Mouse (Mus musculus): ENCODE results near the gene Ufd1. TPM values are rescaled to one million over a fixed set of nuclear protein-coding genes. Genes with fewer than 3 reads are reported as not detected.
"Not testable (repeated sequence)": the region's sequence is repeated elsewhere in the genome, so short reads cannot be mapped to it uniquely, and the experiment has no call there.

Gene Ufd1
- polyA plus RNA-seq, 1 experiment from 2014 or later: 114 TPM

- not testable (repeated sequence) for ATAC-seq (ENCODE audit: low FRiP score); H3K27ac ChIP-seq (replicated peaks); H3K4me2 ChIP-seq; H3K9ac ChIP-seq (replicated peaks); H3K27me3 ChIP-seq (replicated peaks); H3K4me1 ChIP-seq; H3K4me3 ChIP-seq (replicated peaks); H3K9me3 ChIP-seq (replicated peaks)
- peaks cover 41% of the 10 kb centered on the region for H3K36me3 ChIP-seq
- WGBS: 100% methylated on average over 1 of the region's 1 CpGs
These were observed 58.9 kb downstream of the Ufd1 start for GRCm38 (mm10) chr16:18870495-18870894.

GRCm38 (mm10) chr16:18876091-18876441, 64.5 kb downstream of the Ufd1 start:
- no peaks in the 10 kb centered on the region for H3K9me3 ChIP-seq (replicated peaks)
- WGBS: 1% methylated on average over 17 of the region's 17 CpGs
- H3K36me3 ChIP-seq: peaks cover 37% of the 10 kb centered on the region

GRCm38 (mm10) chr16:18876442-18877308, 65.1 kb downstream of the Ufd1 start, which contains the start of the genes Mrpl40 and Hira:
TSS of gene Mrpl40 (minus strand) at chr16:18876862.
TSS of gene Hira (plus strand) at chr16:18877037.
- peak within 1 kb of the TSS; percentile 80 for H3K4me2 ChIP-seq
- ATAC-seq (ENCODE audit: low FRiP score): peak; percentile 93
- H3K36me3 ChIP-seq: peaks cover 31% of the 10 kb centered on the region
- H3K9ac ChIP-seq (replicated peaks): peak within 1 kb of the TSS; percentile 94
- H3K27ac ChIP-seq (replicated peaks): peak within 1 kb of the TSS; percentile 98
- peaks cover 43% of the 10 kb centered on the region for H3K4me1 ChIP-seq
- WGBS: under 1% methylated on average over 89 of the region's 93 CpGs
- no peaks in the 10 kb centered on the region for H3K27me3 ChIP-seq (replicated peaks)
- peak within 1 kb of the TSS; percentile 98 for H3K4me3 ChIP-seq (replicated peaks)
- H3K9me3 ChIP-seq (replicated peaks): no peaks in the 10 kb centered on the region

More at GRCm38 (mm10) chr16:18876091-18876441, 64.5 kb downstream of the Ufd1 start:
- Histone ChIP-seq H3K27ac (replicated peaks) (peak overlapping the region; percentile 98), H3K4me1 (peaks cover 39% of the 10 kb centered on the region), H3K4me3 (replicated peaks) (peak overlapping the region; percentile 98), H3K4me2 (peak overlapping the region; percentile 80), H3K27me3 (replicated peaks) (no peaks in the 10 kb centered on the region), H3K9ac (replicated peaks) (peak overlapping the region; percentile 94)
- ATAC-seq (ENCODE audit: low FRiP score): no peak

GRCm38 (mm10) chr16:18877386-18878090, 66.0 kb downstream of the Ufd1 start:
- H3K27ac ChIP-seq (replicated peaks): peak overlapping the region; percentile 98
- peaks cover 22% of the 10 kb centered on the region for H3K36me3 ChIP-seq
- peaks cover 45% of the 10 kb centered on the region for H3K4me1 ChIP-seq
- no peaks in the 10 kb centered on the region for H3K27me3 ChIP-seq (replicated peaks)
- peak overlapping the region; percentile 98 for H3K4me3 ChIP-seq (replicated peaks)
- H3K9me3 ChIP-seq (replicated peaks): no peaks in the 10 kb centered on the region
- H3K4me2 ChIP-seq: peak overlapping the region; percentile 80
- H3K9ac ChIP-seq (replicated peaks): peak overlapping the region; percentile 94
- WGBS: under 1% methylated on average over 38 of the region's 43 CpGs
- ATAC-seq (ENCODE audit: low FRiP score): peak; percentile 37

- no peaks in the 10 kb centered on the region for H3K27me3 ChIP-seq (replicated peaks)
- no peak for ATAC-seq (ENCODE audit: low FRiP score)
- peak overlapping the region; percentile 80 for H3K4me2 ChIP-seq
- WGBS: 27% methylated on average over 20 of the region's 20 CpGs
- no peaks in the 10 kb centered on the region for H3K9me3 ChIP-seq (replicated peaks)
- peaks cover 45% of the 10 kb centered on the region for H3K4me1 ChIP-seq
- peak overlapping the region; percentile 98 for H3K4me3 ChIP-seq (replicated peaks)
- peak overlapping the region; percentile 98 for H3K27ac ChIP-seq (replicated peaks)
- peaks cover 15% of the 10 kb centered on the region for H3K36me3 ChIP-seq
- H3K9ac ChIP-seq (replicated peaks): peak overlapping the region; percentile 94
These were observed 66.6 kb downstream of the Ufd1 start for GRCm38 (mm10) chr16:18878091-18878720.

- Histone ChIP-seq H3K36me3 (no peaks in the 10 kb centered on the region; the same call in 1 of the 2 replicates), H3K9ac (replicated peaks) (no peak overlapping the region), H3K4me3 (replicated peaks) (no peak overlapping the region), H3K4me1 (peaks cover 27% of the 10 kb centered on the region), H3K9me3 (replicated peaks) (no peaks in the 10 kb centered on the region), H3K27ac (replicated peaks) (no peak overlapping the region), H3K4me2 (no peak overlapping the region), H3K27me3 (replicated peaks) (no peaks in the 10 kb centered on the region)
- ATAC-seq (ENCODE audit: low FRiP score): no peak
These were observed 72.5 kb downstream of the Ufd1 start for GRCm38 (mm10) chr16:18884044-18884443.

Other genes starting within 250 kb of the Ufd1 start
- 1.2 and 1.9 TPM in 2 replicates for gene Tbx1, start 221.1 kb upstream of the Ufd1 start, polyA plus RNA-seq (2015; fragmentation: Nextera tagmentation; extraction: Ambion mirVana)
- 10.1 and 11.5 TPM in 2 replicates for gene Gp1bb, start 189.4 kb upstream of the Ufd1 start, polyA plus RNA-seq (2015; fragmentation: Nextera tagmentation; extraction: Ambion mirVana)
- 14.0 and 21.3 TPM in 2 replicates for gene Gm49601, start 185.4 kb upstream of the Ufd1 start, polyA plus RNA-seq (2015; fragmentation: Nextera tagmentation; extraction: Ambion mirVana)
- gene Sept5, start 181.8 kb upstream of the Ufd1 start, polyA plus RNA-seq (2015; fragmentation: Nextera tagmentation; extraction: Ambion mirVana): 185 and 216 TPM in 2 replicates
- gene Cldn5, start 34.9 kb upstream of the Ufd1 start, polyA plus RNA-seq (2015; fragmentation: Nextera tagmentation; extraction: Ambion mirVana): 111 and 121 TPM in 2 replicates
- 6.6 and 18.5 TPM in 2 replicates for gene Cdc45, start 208 bp downstream of the Ufd1 start, polyA plus RNA-seq (2015; fragmentation: Nextera tagmentation; extraction: Ambion mirVana)
- 48.0 and 50.2 TPM in 2 replicates for gene 2510002D24Rik, start 24.8 kb downstream of the Ufd1 start, polyA plus RNA-seq (2015; fragmentation: Nextera tagmentation; extraction: Ambion mirVana)
- 0.17 TPM in 1 of 2 replicates, not detected in the other for gene Gm28539, start 24.8 kb downstream of the Ufd1 start, polyA plus RNA-seq (2015; fragmentation: Nextera tagmentation; extraction: Ambion mirVana)
- gene Mrpl40, start 65.1 kb downstream of the Ufd1 start, polyA plus RNA-seq (2015; fragmentation: Nextera tagmentation; extraction: Ambion mirVana): 86.3 and 94.9 TPM in 2 replicates
- 17.5 and 18.7 TPM in 2 replicates for gene Hira, start 65.3 kb downstream of the Ufd1 start, polyA plus RNA-seq (2015; fragmentation: Nextera tagmentation; extraction: Ambion mirVana)

Measured in neural tube, embryonic 15.5 days (tissue).